Mouse (Mus musculus) splenic B cell, adult 2 months (primary cell): ENCODE data around the gene Lrrc1.

Experiments used
- DNase-seq: peaks from one replicate; pipeline ENCODE4 v3.0.0-alpha.2; 2011; ENCODE audit warnings: low read depth, low spot score
- H3K27me3 ChIP-seq: 2 replicates; pipeline ENCODE4 v1.6.1; 2012; ENCODE audit warnings: mild to moderate bottlenecking, low read length, moderate library complexity, mixed read lengths; ENCODE audit not compliant: control insufficient read depth, poor library complexity, insufficient read depth, severe bottlenecking
- H3K36me3 ChIP-seq: 2 replicates; pipeline ENCODE4 v1.6.1; 2012; ENCODE audit warnings: mild to moderate bottlenecking, low read length, moderate library complexity, mixed read lengths; ENCODE audit not compliant: control insufficient read depth, poor library complexity, insufficient read depth, severe bottlenecking

Gene Lrrc1

DNA sequence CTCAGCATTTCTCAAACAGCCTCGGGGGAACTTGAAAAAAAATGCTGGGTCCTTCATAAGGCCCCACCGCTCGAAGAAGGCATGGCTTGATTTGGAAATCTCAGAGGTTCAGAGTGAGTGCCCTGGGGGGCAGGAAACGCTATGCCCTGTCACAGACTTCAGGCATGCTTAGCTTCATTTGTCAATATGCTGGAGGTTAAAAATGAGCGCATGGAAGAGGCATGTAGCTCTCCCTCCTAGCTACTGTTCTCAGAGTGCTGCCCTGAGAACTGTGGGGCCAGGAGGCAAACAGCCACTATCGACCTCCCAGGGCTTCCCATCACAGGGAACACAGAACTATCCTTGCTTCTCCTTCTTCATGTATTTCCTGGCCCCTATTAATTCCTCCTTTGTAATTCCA, 47.5 kb downstream of the Lrrc1 start:
- Histone ChIP-seq H3K36me3 (no peaks in the 10 kb centered on the region), H3K27me3 (no peaks in the 10 kb centered on the region; the same call in 1 of the 2 replicates)
- no peak for DNase-seq

DNA sequence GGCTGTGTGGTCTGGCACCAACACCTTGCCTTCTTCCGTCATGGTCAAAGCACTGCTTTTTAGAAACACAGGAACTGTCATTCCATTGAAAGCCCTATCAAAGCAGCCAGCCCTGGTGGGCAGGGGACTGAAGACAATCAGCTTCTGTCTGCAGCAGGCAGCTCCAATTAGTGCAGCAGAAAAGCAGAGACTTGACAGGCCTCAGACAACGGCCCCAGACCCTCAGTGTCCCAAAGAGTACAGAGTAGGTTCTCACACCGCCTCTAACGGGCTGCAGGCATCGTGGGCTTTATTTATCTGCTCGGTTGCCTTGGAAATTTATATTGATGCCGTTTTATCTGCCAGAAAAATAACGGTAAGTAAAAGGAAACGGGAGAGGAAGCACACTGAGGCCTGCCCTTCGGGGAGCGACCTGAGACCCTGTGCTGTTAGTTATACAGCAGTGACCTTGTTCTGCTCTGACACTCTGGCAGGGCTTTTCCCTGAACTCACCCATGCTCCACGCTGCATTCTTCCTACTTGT, 48.1 kb downstream of the Lrrc1 start:
- DNase-seq, result no peak
- no peaks in the 10 kb centered on the region; the same call in 1 of the 2 replicates for H3K27me3 ChIP-seq
- H3K36me3 ChIP-seq, result no peaks in the 10 kb centered on the region

DNA sequence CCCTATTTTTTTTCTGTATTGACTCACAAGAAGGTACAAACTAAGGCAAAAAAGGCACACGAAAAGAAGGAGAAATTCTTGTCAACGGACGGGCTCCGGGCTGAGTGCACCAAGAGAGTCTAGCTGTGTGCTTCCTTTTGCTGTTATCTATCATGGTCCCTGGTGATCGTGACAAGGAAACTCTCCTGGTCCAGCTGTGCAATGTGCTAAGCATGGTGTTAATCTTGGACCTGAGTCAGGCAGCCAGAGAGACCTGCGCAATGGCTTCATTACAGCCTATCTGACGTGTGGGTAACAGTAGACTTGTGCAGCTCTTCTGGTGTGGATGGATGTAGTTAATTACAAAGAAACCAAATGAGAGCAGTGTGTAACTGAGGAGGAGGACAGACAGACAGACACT, 50.4 kb downstream of the Lrrc1 start:
- DNase-seq, result no peak
- no peaks in the 10 kb centered on the region; the same call in 1 of the 2 replicates for H3K27me3 ChIP-seq
- no peaks in the 10 kb centered on the region; the same call in 1 of the 2 replicates for H3K36me3 ChIP-seq

GRCm38 (mm10) chr9:77488611-77489010, 56.1 kb downstream of the Lrrc1 start:
- H3K36me3 ChIP-seq, result no peaks in the 10 kb centered on the region; the same call in 1 of the 2 replicates
- no peak for DNase-seq
- no peaks in the 10 kb centered on the region for H3K27me3 ChIP-seq

- Histone ChIP-seq H3K27me3 (no peaks in the 10 kb centered on the region), H3K36me3 (no peaks in the 10 kb centered on the region; the same call in 1 of the 2 replicates)
- no peak for DNase-seq
These were observed 57.2 kb downstream of the Lrrc1 start for GRCm38 (mm10) chr9:77487427-77487826.

GRCm38 (mm10) chr9:77485915-77486314, 58.8 kb downstream of the Lrrc1 start:
- no peak for DNase-seq
- H3K36me3 ChIP-seq, result no peaks in the 10 kb centered on the region; the same call in 1 of the 2 replicates
- H3K27me3 ChIP-seq, result no peaks in the 10 kb centered on the region

DNA sequence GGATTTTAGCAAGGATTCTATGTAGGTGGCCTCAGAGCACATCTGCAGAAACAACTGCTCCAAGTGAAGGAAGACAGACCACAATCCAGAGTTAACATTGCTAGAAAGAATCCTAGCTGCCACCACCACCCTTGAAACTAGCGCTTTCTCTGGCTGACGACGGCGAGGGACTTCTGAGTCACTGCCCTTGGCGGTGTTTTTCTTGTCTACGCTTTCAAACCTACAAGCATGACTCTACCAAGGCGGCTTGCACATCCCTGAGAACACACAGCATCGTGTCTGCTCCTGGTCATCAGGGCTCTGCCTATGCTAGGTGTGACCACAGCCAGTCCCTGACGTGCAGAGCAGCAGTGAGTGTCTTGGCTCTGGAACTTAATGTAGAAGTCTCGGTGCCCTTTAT, 59.9 kb downstream of the Lrrc1 start:
- Histone ChIP-seq H3K27me3 (no peaks in the 10 kb centered on the region), H3K36me3 (no peaks in the 10 kb centered on the region)
- DNase-seq, result no peak

DNA sequence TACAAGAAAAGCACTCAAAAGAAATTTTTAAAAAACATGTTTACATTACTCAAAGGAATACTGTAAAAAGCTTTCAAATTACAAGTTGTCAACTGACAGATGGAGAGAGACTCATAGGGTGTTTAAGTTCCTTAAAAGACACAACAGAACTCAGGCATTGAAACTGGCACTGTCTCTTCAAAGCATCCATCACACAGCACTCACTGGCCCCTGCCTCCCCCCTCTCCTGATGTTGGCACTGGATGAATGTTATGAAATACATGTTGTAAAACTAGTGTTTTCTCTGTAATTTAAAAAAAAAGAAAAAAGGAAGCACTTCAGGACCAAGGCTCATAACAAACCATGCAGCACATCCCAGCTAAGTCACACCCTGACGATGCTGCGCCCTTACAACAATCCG, 61.1 kb downstream of the Lrrc1 start:
- DNase-seq, result no peak
- Histone ChIP-seq H3K27me3 (no peaks in the 10 kb centered on the region), H3K36me3 (no peaks in the 10 kb centered on the region)

DNA sequence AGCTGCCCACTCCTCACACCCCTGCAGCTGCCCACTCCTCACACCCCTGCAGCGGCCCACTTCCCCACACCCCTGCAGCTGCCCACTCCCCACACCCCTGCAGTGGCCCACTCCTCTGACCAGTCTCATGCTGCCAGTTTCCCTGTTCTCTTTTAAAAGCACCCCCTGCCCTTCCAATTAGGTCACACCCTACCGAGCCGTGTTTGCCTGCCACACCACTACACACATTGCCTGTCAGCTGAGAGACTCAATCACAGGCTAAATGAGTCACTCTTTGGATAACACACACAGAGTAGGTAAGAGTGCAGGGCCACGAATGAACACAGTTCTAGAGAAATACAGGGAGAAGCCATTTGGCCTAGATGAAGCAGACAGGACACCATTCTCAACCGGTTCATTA, 62.4 kb downstream of the Lrrc1 start:
- Histone ChIP-seq H3K27me3 (no peaks in the 10 kb centered on the region), H3K36me3 (no peaks in the 10 kb centered on the region)
- no peak for DNase-seq

DNA sequence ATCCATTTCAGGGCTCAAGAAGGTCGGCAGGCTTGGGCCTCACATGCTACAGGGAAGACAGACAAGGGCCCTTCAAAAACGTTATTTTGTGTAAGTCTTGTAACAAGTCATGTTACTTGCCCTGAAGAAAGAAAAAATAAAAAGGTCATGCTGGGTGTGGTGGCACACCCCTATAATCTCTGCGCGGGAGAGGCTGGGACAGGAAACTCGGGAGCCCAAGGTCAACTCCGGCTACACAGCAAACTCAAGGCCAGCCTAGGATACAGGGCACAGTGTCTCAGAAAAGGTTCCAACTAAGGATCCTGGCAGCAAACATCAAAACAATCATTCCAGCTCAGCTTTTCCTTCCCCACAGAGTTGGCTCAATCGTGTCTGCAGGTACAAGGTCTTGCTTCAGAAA, 63.3 kb downstream of the Lrrc1 start:
- H3K36me3 ChIP-seq, result no peaks in the 10 kb centered on the region
- no peak for DNase-seq
- no peaks in the 10 kb centered on the region for H3K27me3 ChIP-seq

GRCm38 (mm10) chr9:77480574-77481319, 63.9 kb downstream of the Lrrc1 start:
- Histone ChIP-seq H3K27me3 (no peaks in the 10 kb centered on the region), H3K36me3 (no peaks in the 10 kb centered on the region)
- no peak for DNase-seq

GRCm38 (mm10) chr9:77480001-77480400, 64.7 kb downstream of the Lrrc1 start:
- DNase-seq, result no peak
- no peaks in the 10 kb centered on the region for H3K27me3 ChIP-seq
- H3K36me3 ChIP-seq, result no peaks in the 10 kb centered on the region

DNA sequence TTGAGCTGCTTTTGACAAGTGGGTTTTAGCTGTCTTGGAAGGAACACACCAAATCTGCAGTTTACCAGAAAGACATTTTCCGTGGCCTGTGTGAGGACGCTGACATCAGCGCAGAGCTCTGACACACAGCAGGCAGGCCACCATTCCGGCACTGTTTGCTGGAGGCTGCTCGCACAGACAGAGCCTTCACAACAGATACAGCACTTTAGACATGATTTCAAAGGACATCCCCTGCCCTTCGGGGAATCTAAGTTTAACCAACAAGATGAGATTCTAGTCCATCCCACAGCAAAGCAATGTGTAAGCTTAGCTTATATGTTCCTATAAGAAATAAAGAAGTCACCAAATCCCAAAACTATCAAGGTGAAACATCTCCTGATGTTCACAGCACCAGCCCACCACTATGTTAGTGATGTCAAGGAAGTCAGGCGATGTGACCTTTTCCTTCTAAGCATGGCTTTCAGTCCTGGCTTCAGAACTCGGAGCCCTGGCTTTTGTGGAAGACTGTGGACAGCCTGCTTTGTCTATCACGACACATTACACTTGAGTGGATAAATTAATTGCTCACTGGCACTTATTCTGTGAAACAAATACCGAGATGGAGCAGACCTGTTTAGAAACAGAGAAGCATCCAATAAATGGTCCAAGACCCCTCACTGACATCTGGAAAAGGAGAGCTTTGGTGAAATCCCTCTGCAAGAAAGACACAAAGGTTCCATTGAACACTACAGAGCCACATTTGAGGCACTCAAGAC, 66.3 kb downstream of the Lrrc1 start:
- Histone ChIP-seq H3K36me3 (no peaks in the 10 kb centered on the region), H3K27me3 (no peaks in the 10 kb centered on the region)
- no peak for DNase-seq

GRCm38 (mm10) chr9:77474535-77474934, 70.1 kb downstream of the Lrrc1 start:
- Histone ChIP-seq H3K27me3 (no peaks in the 10 kb centered on the region), H3K36me3 (no peaks in the 10 kb centered on the region)
- DNase-seq, result no peak

DNA sequence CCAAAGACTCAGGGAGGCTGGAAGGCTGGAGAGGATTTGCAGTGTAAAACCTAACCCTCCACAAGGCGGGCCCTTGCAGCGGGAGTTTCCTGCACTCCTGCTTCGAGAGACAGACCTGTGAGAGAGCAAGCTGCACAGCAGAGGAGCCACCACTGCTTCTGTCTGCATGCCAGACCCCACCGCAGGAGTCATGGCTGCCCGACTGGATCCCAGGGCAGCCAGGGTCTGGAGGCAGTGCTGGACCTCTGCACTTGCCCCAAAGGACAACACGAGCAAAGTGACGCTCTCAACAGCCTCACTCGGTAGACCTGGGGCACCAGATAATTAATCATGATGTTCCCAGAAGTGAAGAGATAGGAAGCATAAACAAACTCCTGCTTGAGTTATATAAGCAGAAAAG, 72.1 kb downstream of the Lrrc1 start:
- H3K27me3 ChIP-seq, result no peaks in the 10 kb centered on the region
- H3K36me3 ChIP-seq, result peaks cover 2% of the 10 kb centered on the region; the same call in 1 of the 2 replicates
- no peak for DNase-seq
